Mouse (Mus musculus) cerebellum, postnatal 25 days (tissue): ENCODE results near the gene Nkx2-1.

Source experiments
- DNase-seq, 2 experiments: peaks; one replicate each; pipeline ENCODE4 v3.0.0; 2021; ENCODE audit warnings: mixed read lengths in 2 of 2

The Nkx2-1 gene

GRCm38 (mm10) chr12:56521106-56521840 is 15.4 kb downstream of the Nkx2-1 start:
- no peak for DNase-seq

GRCm38 (mm10) chr12:56520396-56521105 is 16.2 kb downstream of the Nkx2-1 start:
- DNase-seq = no peak

GRCm38 (mm10) chr12:56519738-56520191 is 16.9 kb downstream of the Nkx2-1 start:
- DNase-seq = no peak

- DNase-seq = no peak
Measured at GRCm38 (mm10) chr12:56519071-56519737, 17.5 kb downstream of the Nkx2-1 start.

GRCm38 (mm10) chr12:56518221-56518620 is 18.5 kb downstream of the Nkx2-1 start:
- DNase-seq = no peak

- no peak for DNase-seq
Measured at GRCm38 (mm10) chr12:56514831-56515230, 21.9 kb downstream of the Nkx2-1 start.

- DNase-seq = no peak
Measured at GRCm38 (mm10) chr12:56508413-56508812, 28.3 kb downstream of the Nkx2-1 start.

- DNase-seq = no peak
Measured at GRCm38 (mm10) chr12:56487046-56487445, 49.7 kb downstream of the Nkx2-1 start.

GRCm38 (mm10) chr12:56482606-56483005 is 54.1 kb downstream of the Nkx2-1 start:
- no peak for DNase-seq
